Mouse (Mus musculus) ovary, postnatal 10 days (tissue): ENCODE data around the gene Grhl3.

Experiments used
- DNase-seq: peaks from one replicate; pipeline ENCODE4 v3.0.0; 2022; ENCODE audit warnings: low spot score

Gene Grhl3

GRCm38 (mm10) chr4:135575365-135576140 lies 2.1 kb upstream of the Grhl3 start:
- no peak for DNase-seq

GRCm38 (mm10) chr4:135572276-135572675 lies 1.2 kb downstream of the Grhl3 start:
- no peak for DNase-seq

DNA sequence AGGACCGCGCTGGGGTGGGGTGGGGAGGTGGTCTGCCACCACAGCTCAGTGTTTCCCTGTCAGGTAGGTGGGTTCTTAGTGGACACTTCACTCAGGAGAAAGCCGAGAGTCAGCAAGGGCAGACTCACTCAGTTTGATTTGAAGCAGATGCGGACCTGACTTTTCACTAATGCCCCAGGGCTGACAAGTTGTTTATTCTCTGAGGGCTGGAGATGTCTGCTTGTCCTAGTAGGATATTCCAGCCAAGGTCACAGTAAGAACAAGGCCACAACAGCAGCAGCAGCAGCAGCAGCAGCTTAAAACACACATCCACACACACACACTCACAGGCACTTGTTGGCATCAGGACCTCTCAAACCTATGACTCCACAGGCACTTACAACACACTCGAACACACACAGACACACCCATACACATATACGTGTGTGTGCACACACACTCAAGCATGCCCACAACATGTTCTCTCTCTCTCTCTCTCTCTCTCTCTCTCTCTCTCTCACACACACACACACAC lies 2.3 kb downstream of the Grhl3 start:
- DNase-seq: no peak

DNA sequence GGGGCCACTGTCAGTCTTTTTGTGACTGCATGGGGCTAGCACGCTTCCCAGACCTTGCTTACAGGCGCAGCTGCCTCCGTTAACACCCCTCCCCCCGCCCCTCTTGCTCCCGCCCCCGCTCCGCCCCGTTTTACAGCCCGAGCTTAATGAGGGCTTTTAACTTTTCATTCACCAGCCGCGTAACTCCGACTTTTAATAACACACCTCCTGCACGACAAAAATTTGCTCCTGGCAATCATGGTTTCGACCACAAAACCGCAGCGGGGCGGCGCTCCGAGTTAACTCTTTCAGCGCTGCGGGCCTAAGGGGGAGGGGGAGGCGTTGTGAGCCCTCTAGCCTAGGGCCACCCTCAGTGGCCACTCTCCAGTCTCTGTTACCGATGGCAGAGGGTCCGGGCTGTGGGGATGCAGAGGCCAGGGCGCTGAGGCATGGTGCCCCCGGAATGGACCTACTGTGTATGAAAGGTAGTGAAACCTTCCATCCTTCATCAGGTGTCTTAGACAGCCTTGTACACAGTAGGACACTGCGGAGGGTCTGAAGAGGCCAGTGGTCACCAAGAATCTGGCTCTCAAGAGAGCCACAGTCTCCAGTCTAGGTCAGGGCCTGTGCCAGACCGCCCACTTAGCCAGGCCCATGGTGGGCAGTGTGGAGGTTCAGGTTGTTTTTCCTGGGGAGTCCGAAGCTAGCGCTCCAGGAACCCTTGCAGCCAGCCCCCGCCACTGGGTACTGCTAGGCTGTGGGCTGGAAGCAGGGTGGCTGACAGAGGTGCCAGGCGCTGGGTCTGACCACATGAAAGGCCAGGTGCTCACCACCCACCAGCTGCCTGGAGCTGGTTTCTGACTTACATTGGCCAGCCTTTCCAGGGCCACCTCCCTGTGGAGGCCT lies 3.0 kb downstream of the Grhl3 start:
- DNase-seq: no peak

DNA sequence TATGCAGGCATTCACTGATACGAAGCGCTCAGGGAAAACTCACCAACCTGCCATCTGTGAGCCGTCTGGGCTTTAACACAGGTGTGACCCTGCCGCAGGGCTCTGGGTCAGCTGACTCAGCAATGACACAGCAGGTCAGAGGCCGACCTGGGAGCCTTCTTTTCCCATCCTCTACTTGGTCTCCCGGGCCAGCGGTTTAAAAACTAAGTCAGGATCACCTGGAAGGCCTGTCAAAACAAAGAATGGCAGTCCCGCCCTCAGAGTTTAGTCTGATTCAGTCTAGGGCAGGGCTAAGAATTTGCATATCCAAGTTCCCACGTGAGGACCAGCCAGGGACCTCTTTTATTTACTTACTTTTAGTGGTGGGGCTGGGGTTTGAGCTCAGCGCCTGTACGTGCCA lies 4.2 kb downstream of the Grhl3 start:
- DNase-seq: no peak

- DNase-seq: no peak
These were observed 5.9 kb downstream of the Grhl3 start for GRCm38 (mm10) chr4:135567484-135567883.

- no peak for DNase-seq
These were observed 6.4 kb downstream of the Grhl3 start for GRCm38 (mm10) chr4:135567042-135567441.

DNA sequence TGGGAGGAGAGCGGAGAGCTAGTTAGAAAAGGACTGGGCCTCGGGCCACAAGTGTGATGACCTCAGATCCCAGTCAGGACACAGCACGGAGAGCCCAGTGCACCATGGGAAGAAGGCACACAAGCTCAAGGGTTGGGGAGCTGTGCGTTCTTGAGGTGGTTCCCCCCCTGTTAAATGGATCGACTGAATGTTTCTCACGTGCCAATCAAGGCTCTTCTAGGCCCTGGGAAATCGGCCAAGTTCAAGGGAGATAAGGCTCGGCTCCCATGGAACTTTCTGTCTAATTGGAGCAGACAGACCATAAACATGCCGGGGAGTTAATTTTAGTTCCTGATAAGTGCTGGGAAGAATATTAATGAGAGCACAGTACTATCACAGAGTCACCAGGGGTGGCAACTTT lies 8.0 kb downstream of the Grhl3 start:
- no peak for DNase-seq

GRCm38 (mm10) chr4:135563794-135564193 lies 9.6 kb downstream of the Grhl3 start:
- no peak for DNase-seq

DNA sequence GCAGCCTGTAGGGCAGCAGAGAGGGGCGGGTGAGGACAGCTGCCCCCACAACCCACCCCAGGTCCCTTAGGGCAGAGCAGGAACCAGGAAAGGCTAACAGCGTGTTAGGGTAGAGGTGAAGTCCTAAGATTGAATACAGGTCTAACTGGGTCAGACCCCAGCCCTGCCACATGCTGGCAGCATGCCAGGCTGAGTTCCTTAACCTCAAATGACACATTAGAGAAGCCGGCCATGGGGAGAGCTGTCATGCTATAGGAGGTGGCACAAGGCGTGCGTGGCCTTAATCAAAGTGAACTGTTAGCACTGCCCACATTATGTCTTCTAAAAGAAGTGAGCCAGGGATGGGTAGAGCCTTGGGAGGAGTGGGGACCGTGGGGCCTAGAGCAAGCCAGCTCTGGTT lies 24.1 kb downstream of the Grhl3 start:
- no peak for DNase-seq

DNA sequence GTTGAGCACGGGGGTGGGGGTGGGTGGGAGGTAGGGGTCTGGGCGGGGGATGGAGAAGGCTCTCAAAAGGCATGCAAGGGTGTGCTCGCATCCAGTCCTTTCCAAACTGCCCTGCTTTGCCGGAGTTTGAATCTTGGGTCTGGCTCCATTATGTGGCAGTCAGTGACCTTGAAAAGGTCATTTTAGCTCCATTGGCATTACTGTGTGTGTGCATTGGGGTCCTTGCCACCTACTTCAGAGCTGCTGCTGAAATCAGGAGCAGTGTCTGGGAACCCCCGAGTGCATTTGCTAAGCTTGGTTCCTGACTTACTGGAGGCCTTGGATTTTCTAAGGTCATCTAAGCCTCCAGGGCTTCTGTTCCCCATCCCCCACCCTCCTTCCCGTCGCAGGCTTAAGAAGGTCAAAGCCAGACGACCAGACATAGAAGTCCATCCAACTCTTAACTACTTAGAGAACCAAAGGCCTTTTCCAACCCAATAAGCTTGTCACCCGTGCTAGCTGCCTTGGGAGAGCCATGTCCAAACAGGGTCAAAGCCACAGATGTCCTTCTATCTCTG lies 24.8 kb downstream of the Grhl3 start:
- DNase-seq: no peak

DNA sequence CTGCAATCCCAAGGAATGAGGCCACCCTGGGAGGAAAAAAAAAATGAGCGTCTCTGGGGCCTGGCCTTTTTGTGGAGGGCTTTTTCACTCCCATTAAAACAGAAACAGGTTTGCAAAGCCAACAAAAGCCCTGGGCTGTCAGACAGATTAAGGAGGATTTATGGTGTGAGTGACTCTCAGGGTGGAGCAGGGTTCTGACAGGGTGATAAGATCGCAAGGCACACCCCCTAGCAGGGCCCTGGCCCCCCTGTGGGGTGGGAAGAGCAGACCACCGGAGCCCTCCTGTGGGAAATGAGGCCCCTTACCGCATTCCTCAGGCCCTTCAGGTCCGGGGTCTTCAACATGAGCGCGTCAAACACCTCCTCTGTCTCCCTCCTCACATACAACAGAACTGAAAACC lies 25.3 kb downstream of the Grhl3 start:
- no peak for DNase-seq

GRCm38 (mm10) chr4:135547551-135547950 lies 25.9 kb downstream of the Grhl3 start:
- no peak for DNase-seq

GRCm38 (mm10) chr4:135546793-135547192 lies 26.6 kb downstream of the Grhl3 start:
- no peak for DNase-seq

DNA sequence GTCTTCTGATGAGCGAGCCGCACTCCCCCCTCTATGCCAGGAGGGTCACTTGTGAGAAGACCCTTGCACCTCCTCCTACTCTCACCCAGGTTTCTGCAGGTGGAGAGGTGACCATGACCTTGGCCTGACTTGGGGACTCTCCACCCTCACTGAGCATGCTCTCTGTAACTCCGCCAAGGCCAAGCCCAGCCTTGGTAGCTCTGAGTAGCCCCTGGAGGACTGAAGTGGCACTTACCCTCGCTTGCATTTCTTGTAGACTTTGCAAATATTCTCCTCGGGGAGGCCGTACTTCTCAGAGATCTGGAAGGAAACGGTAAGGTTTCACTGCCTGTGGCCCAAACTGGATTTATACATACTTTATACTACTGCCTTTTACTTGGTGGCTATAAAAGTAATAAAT lies 27.4 kb downstream of the Grhl3 start:
- DNase-seq: no peak

- no peak for DNase-seq
These were observed 28.3 kb downstream of the Grhl3 start for GRCm38 (mm10) chr4:135545080-135545511.

- no peak for DNase-seq
These were observed 29.1 kb downstream of the Grhl3 start for GRCm38 (mm10) chr4:135544284-135544683.

- no peak for DNase-seq
These were observed 33.4 kb downstream of the Grhl3 start for GRCm38 (mm10) chr4:135540057-135540456.

GRCm38 (mm10) chr4:135539056-135539455 lies 34.4 kb downstream of the Grhl3 start:
- DNase-seq: no peak

DNA sequence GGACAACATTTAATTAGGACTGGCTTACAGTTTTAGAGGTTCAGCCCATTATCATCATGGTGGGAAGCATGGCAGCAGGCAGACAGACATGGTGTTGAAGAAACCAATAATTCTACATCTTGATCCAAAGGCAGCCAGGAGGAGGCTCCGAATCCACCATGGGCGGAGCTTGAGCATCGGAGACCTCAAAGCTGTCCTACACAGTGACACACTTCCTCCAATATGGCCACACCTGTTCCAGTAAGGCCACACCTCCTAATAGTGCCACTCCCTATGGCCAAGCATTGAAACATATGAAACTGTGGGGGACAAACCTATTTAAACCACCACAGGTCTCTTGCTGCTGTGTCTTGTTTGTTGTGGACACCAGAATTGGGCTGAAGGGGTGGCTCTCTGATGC lies 38.4 kb downstream of the Grhl3 start:
- no peak for DNase-seq

DNA sequence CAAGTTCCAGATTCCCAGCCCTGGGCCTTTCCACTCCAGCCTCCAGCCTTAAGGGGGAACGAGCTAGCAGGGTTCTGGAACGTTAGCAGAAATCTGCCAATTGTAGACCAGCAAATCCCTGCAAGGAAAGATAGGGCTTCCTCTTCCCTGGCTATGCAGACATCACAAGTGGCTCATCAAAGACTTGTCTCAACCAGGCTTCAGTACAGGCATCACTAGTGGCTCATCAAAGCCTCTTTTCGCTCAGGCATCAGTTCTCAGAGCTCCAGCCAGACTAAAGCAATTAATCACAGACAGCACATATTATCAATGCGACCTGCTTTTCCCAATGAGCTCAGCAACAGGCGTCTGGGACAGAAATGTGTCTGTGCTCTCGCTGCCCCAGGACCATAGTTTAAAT lies 40.4 kb downstream of the Grhl3 start:
- DNase-seq: no peak

- DNase-seq: no peak
These were observed 41.4 kb downstream of the Grhl3 start for GRCm38 (mm10) chr4:135531771-135532613.
